Mouse (Mus musculus): Measurements from ENCODE around the gene Polr3e.
A peak's percentile ranks its signal among the peaks of the same experiment; 100 is the strongest.

The Polr3e gene

GRCm38 (mm10) chr7:120917592-120918461, at the start of gene Polr3e:
Polr3e (plus strand) TSS chr7:120917744.
- DNase-seq (ENCODE audit: low spot score), result peak; percentile 97

- DNase-seq (ENCODE audit: low spot score), result no peak
These were observed 47.7 kb upstream of the Polr3e start for GRCm38 (mm10) chr7:120869883-120870282.

GRCm38 (mm10) chr7:120870431-120871008, 47.0 kb upstream of the Polr3e start:
- no peak for DNase-seq (ENCODE audit: low spot score)

- no peak for DNase-seq (ENCODE audit: low spot score)
These were observed 44.5 kb upstream of the Polr3e start for GRCm38 (mm10) chr7:120873083-120873482.

- DNase-seq (ENCODE audit: low spot score), result no peak
These were observed 43.5 kb upstream of the Polr3e start for GRCm38 (mm10) chr7:120874021-120874420.

- no peak for DNase-seq (ENCODE audit: low spot score)
These were observed 42.6 kb upstream of the Polr3e start for GRCm38 (mm10) chr7:120874764-120875539.

- DNase-seq (ENCODE audit: low spot score), result no peak
These were observed 41.8 kb upstream of the Polr3e start for GRCm38 (mm10) chr7:120875540-120876388.

- no peak for DNase-seq (ENCODE audit: low spot score)
These were observed 39.3 kb upstream of the Polr3e start for GRCm38 (mm10) chr7:120878271-120878670.

- DNase-seq (ENCODE audit: low spot score), result no peak
These were observed 37.6 kb upstream of the Polr3e start for GRCm38 (mm10) chr7:120879972-120880371.

- no peak for DNase-seq (ENCODE audit: low spot score)
These were observed 36.8 kb upstream of the Polr3e start for GRCm38 (mm10) chr7:120880770-120881169.

GRCm38 (mm10) chr7:120881451-120881850, 36.1 kb upstream of the Polr3e start:
- DNase-seq (ENCODE audit: low spot score), result no peak

GRCm38 (mm10) chr7:120882674-120883073, 34.9 kb upstream of the Polr3e start:
- no peak for DNase-seq (ENCODE audit: low spot score)

- no peak for DNase-seq (ENCODE audit: low spot score)
These were observed 33.8 kb upstream of the Polr3e start for GRCm38 (mm10) chr7:120883523-120884290.

GRCm38 (mm10) chr7:120884746-120885145, 32.8 kb upstream of the Polr3e start:
- DNase-seq (ENCODE audit: low spot score), result no peak

GRCm38 (mm10) chr7:120893123-120893522, 24.4 kb upstream of the Polr3e start:
- DNase-seq (ENCODE audit: low spot score), result no peak

GRCm38 (mm10) chr7:120897054-120897453, 20.5 kb upstream of the Polr3e start:
- DNase-seq (ENCODE audit: low spot score), result no peak

- DNase-seq (ENCODE audit: low spot score), result no peak
These were observed 19.7 kb upstream of the Polr3e start for GRCm38 (mm10) chr7:120897711-120898335.

- DNase-seq (ENCODE audit: low spot score), result no peak
These were observed 17.4 kb upstream of the Polr3e start for GRCm38 (mm10) chr7:120900191-120900590.

- DNase-seq (ENCODE audit: low spot score), result no peak
These were observed 15.8 kb upstream of the Polr3e start for GRCm38 (mm10) chr7:120901701-120902100.

GRCm38 (mm10) chr7:120902931-120903330, 14.6 kb upstream of the Polr3e start:
- DNase-seq (ENCODE audit: low spot score), result no peak

Measured in embryo, embryonic 10 days (tissue).